Comparison of ENCODE assay signal across 8 mouse cellular contexts in genomic region chr5:103753511-103754329, GRCm38 (mm10).
DNase-seq lines count a peak whose midpoint lies in the region; ATAC-seq and TF ChIP-seq lines count a peak whose summit lies in the region.

No protein-coding gene starts in this region.

- peak; percentile 82 for TF ChIP-seq POLR2A in brain, embryonic 14.5 days (IDR thresholded peaks at IDR 0.05; ENCODE audit: borderline replicate concordance, extremely low read depth, insufficient read depth, insufficient read length, poor library complexity, severe bottlenecking)

- H3K27me3 ChIP-seq in heart, embryonic 13.5 days (replicated peaks) = peaks cover 4% of the 10 kb centered on the region; the same call in 1 of the 2 replicates
- no peaks in the 10 kb centered on the region for H3K27me3 ChIP-seq in kidney, postnatal 0 days (ENCODE audit: insufficient read depth, low read length)
- no peaks in the 10 kb centered on the region for H3K27me3 ChIP-seq in liver, embryonic 15.5 days
- H3K27me3 ChIP-seq in neural tube, embryonic 11.5 days (ENCODE audit: control insufficient read depth, insufficient read depth, low read length) = no peaks in the 10 kb centered on the region
- H3K27me3 ChIP-seq in stomach, embryonic 15.5 days (replicated peaks) = no peaks in the 10 kb centered on the region

- peak overlapping the region; percentile 94 for H3K9ac ChIP-seq in heart, embryonic 13.5 days
- H3K9ac ChIP-seq in kidney, postnatal 0 days (ENCODE audit: low read depth, low read length) = peak overlapping the region; percentile 87
- H3K9ac ChIP-seq in liver, embryonic 15.5 days = peak overlapping the region; percentile 97
- peak overlapping the region; percentile 86 for H3K9ac ChIP-seq in neural tube, embryonic 11.5 days (ENCODE audit: low read length)
- peak overlapping the region; percentile 78 for H3K9ac ChIP-seq in stomach, embryonic 15.5 days

- peak overlapping the region; percentile 98 for H3K27ac ChIP-seq in heart, embryonic 13.5 days (replicated peaks)
- H3K27ac ChIP-seq in kidney, postnatal 0 days = peak overlapping the region; percentile 98
- H3K27ac ChIP-seq in liver, embryonic 15.5 days (replicated peaks) = peak overlapping the region; percentile 100
- H3K27ac ChIP-seq in neural tube, embryonic 11.5 days (ENCODE audit: low read depth, low read length) = peak overlapping the region; percentile 93
- H3K27ac ChIP-seq in stomach, embryonic 15.5 days = peak overlapping the region; percentile 97

- ATAC-seq in CD4-positive, CD25-positive, alpha-beta regulatory T cell, adult 4 months = peak; percentile 60
- ATAC-seq in erythroid progenitor cell, adult 5-6 weeks (replicated peaks; ENCODE audit: low FRiP score, poor library complexity, severe bottlenecking) = peak; percentile 84
- ATAC-seq in heart, embryonic 13.5 days (ENCODE audit: extremely low read depth, insufficient number of reproducible peaks, low FRiP score, low TSS enrichment) = peak; percentile 88
- peak; percentile 96 for ATAC-seq in kidney, postnatal 0 days (replicated peaks; ENCODE audit: low FRiP score, low read depth)
- ATAC-seq in liver, embryonic 15.5 days (ENCODE audit: insufficient read depth) = peak; percentile 92
- ATAC-seq in neural tube, embryonic 11.5 days (ENCODE audit: insufficient read depth, low FRiP score, low TSS enrichment) = peak; percentile 98
- ATAC-seq in stomach, embryonic 15.5 days (ENCODE audit: insufficient read depth, low FRiP score, low read depth) = peak; percentile 96

- no peaks in the 10 kb centered on the region for H3K36me3 ChIP-seq in heart, embryonic 13.5 days
- no peaks in the 10 kb centered on the region for H3K36me3 ChIP-seq in kidney, postnatal 0 days (ENCODE audit: insufficient read depth, low read length)
- H3K36me3 ChIP-seq in liver, embryonic 15.5 days (replicated peaks) = peaks cover 14% of the 10 kb centered on the region; the same call in 1 of the 2 replicates
- no peaks in the 10 kb centered on the region for H3K36me3 ChIP-seq in neural tube, embryonic 11.5 days (ENCODE audit: control insufficient read depth, insufficient read depth, low read length)
- H3K36me3 ChIP-seq in stomach, embryonic 15.5 days = no peaks in the 10 kb centered on the region

- under 1% methylated on average over 75 of the region's 86 CpGs for WGBS in heart, embryonic 13.5 days
- WGBS in kidney, postnatal 0 days = under 1% methylated on average over 63 of the region's 86 CpGs
- under 1% methylated on average over 84 of the region's 86 CpGs for WGBS in liver, embryonic 15.5 days (ENCODE audit: insufficient replicate concordance)
- WGBS in neural tube, embryonic 11.5 days = 0% methylated on average over 69 of the region's 86 CpGs
- WGBS in stomach, embryonic 15.5 days = under 1% methylated on average over 65 of the region's 86 CpGs

- peak; percentile 91 for DNase-seq in brain, embryonic 14.5 days (ENCODE audit: low read depth)
- DNase-seq in kidney, postnatal 0 days (ENCODE audit: low spot score) = peak; percentile 91
- peak; percentile 94 for DNase-seq in neural tube, embryonic 11.5 days (ENCODE audit: low spot score)

- peak overlapping the region; percentile 95 for H3K4me2 ChIP-seq in heart, embryonic 13.5 days
- peak overlapping the region; percentile 83 for H3K4me2 ChIP-seq in kidney, postnatal 0 days (ENCODE audit: low read length)
- peak overlapping the region; percentile 89 for H3K4me2 ChIP-seq in liver, embryonic 15.5 days
- peak overlapping the region; percentile 69 for H3K4me2 ChIP-seq in neural tube, embryonic 11.5 days (ENCODE audit: low read depth)
- H3K4me2 ChIP-seq in stomach, embryonic 15.5 days = peak overlapping the region; percentile 81

- H3K4me3 ChIP-seq in heart, embryonic 13.5 days = peak overlapping the region; percentile 74
- H3K4me3 ChIP-seq in kidney, postnatal 0 days (replicated peaks; ENCODE audit: low read depth, low read length) = peak overlapping the region; percentile 76
- H3K4me3 ChIP-seq in liver, embryonic 15.5 days (replicated peaks) = peak overlapping the region; percentile 86
- peak overlapping the region; percentile 72 for H3K4me3 ChIP-seq in neural tube, embryonic 11.5 days (ENCODE audit: low read depth, low read length)
- H3K4me3 ChIP-seq in stomach, embryonic 15.5 days (replicated peaks) = peak overlapping the region; percentile 81

- TF ChIP-seq CTCF in brain, embryonic 14.5 days (IDR thresholded peaks at IDR 0.05; ENCODE audit: borderline replicate concordance, extremely low read depth, insufficient read depth, insufficient read length) = no peak
- no peak for TF ChIP-seq CTCF in kidney, postnatal 0 days (IDR thresholded peaks at IDR 0.05; ENCODE audit: low read depth)

- H3K4me1 ChIP-seq in heart, embryonic 13.5 days = peaks cover 44% of the 10 kb centered on the region
- H3K4me1 ChIP-seq in kidney, postnatal 0 days (replicated peaks; ENCODE audit: insufficient read depth, low read length) = 0 out of 2 replicates have a peak, but pooled peaks cover 6% of the 10 kb centered on the region
- H3K4me1 ChIP-seq in liver, embryonic 15.5 days (replicated peaks) = peaks cover 63% of the 10 kb centered on the region
- no peaks in the 10 kb centered on the region for H3K4me1 ChIP-seq in neural tube, embryonic 11.5 days (ENCODE audit: control insufficient read depth, insufficient read depth, low read length)
- peaks cover 6% of the 10 kb centered on the region for H3K4me1 ChIP-seq in stomach, embryonic 15.5 days

- H3K9me3 ChIP-seq in heart, embryonic 13.5 days = no peaks in the 10 kb centered on the region
- no peaks in the 10 kb centered on the region for H3K9me3 ChIP-seq in kidney, postnatal 0 days (replicated peaks; ENCODE audit: low read length)
- no peaks in the 10 kb centered on the region for H3K9me3 ChIP-seq in liver, embryonic 15.5 days (replicated peaks)
- H3K9me3 ChIP-seq in neural tube, embryonic 11.5 days (ENCODE audit: control insufficient read depth, low read length) = no peaks in the 10 kb centered on the region
- H3K9me3 ChIP-seq in stomach, embryonic 15.5 days = no peaks in the 10 kb centered on the region

Comparison
In these comparisons a context has a peak if more than half of its experiments do, and no peak if none do; other contexts are left out.
1. Peak in every context shown above with its lines: DNase-seq, ATAC-seq, H3K4me3 ChIP-seq and H3K27ac ChIP-seq.